Mouse (Mus musculus) stomach, postnatal 0 days (tissue): ENCODE measurements at regions not wholly inside any gene's neighbourhood (a gene's known extent, or its start where the extent isn't known, plus 50 kb on each side); places are given as distances from the start of the nearest gene placed in this dataset.

Experiments used
- CTCF ChIP-seq: IDR thresholded peaks from 2 replicates; pipeline ENCODE4 v1.5.1; 2016; ENCODE audit warnings: antibody characterized with exemption, low read depth, mild to moderate bottlenecking, moderate library complexity
- EP300 ChIP-seq: optimal IDR thresholded peaks from 2 replicates; pipeline ENCODE3; 2016; ENCODE audit warnings: antibody characterized with exemption

- TF ChIP-seq CTCF (no peak), EP300 (no peak)
These were observed 83.3 kb upstream of the Smim23 start for GRCm38 (mm10) chr11:32907520-32908233.
